Mouse (Mus musculus): ENCODE measurements around the gene BC030499.

DNA sequence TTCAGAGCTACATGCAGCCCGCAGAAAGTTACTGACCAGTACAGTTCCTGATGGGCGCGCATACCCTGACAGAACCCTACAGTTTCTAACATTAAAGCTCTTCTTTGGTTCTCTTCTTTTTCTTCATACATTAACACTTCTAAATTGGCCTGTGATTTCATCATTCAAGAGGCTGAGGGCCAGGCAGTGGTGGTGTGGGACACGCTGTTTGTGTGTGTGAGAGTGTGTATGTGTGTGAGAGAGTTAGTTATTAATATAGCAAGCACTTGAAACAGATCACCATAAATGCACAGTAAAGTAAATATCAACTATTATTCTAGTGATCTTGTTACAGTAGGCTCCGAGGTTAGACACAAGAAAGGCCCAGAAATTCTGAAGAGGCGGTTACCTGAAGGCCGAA lies 10.3 kb downstream of the BC030499 start:
- TF ChIP-seq POLR2A (IDR thresholded peaks at IDR 0.05; ENCODE audit: borderline replicate concordance, insufficient read depth, low read length), result no peak
- no peak for TF ChIP-seq CTCF (IDR thresholded peaks at IDR 0.05; ENCODE audit: borderline replicate concordance, insufficient read depth, low read depth, low read length)

All from cerebellum, adult 2 months (tissue).